Mouse (Mus musculus) MEL (cell line): ENCODE measurements around the gene Ptgir. TPM values are rescaled to one million over a fixed set of nuclear protein-coding genes. Genes with fewer than 3 reads are reported as not detected.
A peak's percentile ranks its signal among the peaks of the same experiment; 100 is the strongest.

ENCODE experiments used
- DNase-seq: peaks from one replicate; pipeline ENCODE4 v3.0.0; 2011; ENCODE audit warnings: low read depth, low spot score
- H3K27ac ChIP-seq: 2 replicates; pipeline ENCODE4 v1.5.1; 2012; ENCODE audit warnings: low read depth, mild to moderate bottlenecking, control low read depth, low read length, moderate library complexity; ENCODE audit not compliant: control insufficient read depth
- H3K27me3 ChIP-seq, 2 experiments: fragments of 150-350 bp in 1 of 2; sonication (generic) in 1 of 2; 2 replicates each; pipeline ENCODE4 v1.6.1; 2012; ENCODE audit warnings: low read length in 2 of 2, mild to moderate bottlenecking in 2 of 2, improper control_type of control experiment in 1 of 2, moderate library complexity in 1 of 2; ENCODE audit not compliant: insufficient read depth in 2 of 2, control insufficient read depth in 1 of 2
- H3K36me3 ChIP-seq, 2 experiments: 2 replicates each; pipeline ENCODE4 v1.6.1; 2012 to 2014; ENCODE audit warnings: low read length in 2 of 2, improper control_type of control experiment in 1 of 2, inconsistent platforms in 1 of 2, mild to moderate bottlenecking in 1 of 2; ENCODE audit not compliant: insufficient read depth in 2 of 2, control insufficient read depth in 1 of 2
- H3K4me1 ChIP-seq, 2 experiments: fragments of 150-350 bp in 1 of 2; sonication (generic) in 1 of 2; 2 replicates each; pipeline ENCODE4 v1.6.1; 2012; ENCODE audit warnings: low read length in 2 of 2, improper control_type of control experiment in 1 of 2, mild to moderate bottlenecking in 1 of 2; ENCODE audit not compliant: insufficient read depth in 2 of 2, control insufficient read depth in 1 of 2
- H3K4me3 ChIP-seq, 2 experiments: fragments of 150-350 bp in 1 of 2; sonication (generic) in 1 of 2; 2 replicates each; pipeline ENCODE4 v1.5.1; 2012; ENCODE audit warnings: low read depth in 2 of 2, low read length in 2 of 2, mild to moderate bottlenecking in 2 of 2, moderate library complexity in 2 of 2, control low read depth in 1 of 2, improper control_type of control experiment in 1 of 2; ENCODE audit not compliant: control insufficient read depth in 1 of 2, insufficient read depth in 1 of 2
- H3K79me2 ChIP-seq: 2 replicates; pipeline ENCODE4 v1.6.1; 2012; ENCODE audit warnings: mild to moderate bottlenecking, low read length, moderate library complexity; ENCODE audit not compliant: control insufficient read depth, poor library complexity, insufficient read depth
- H3K9ac ChIP-seq: 2 replicates; pipeline ENCODE4 v1.6.1; 2012; ENCODE audit warnings: low read depth, mild to moderate bottlenecking, control low read depth, low read length, moderate library complexity; ENCODE audit not compliant: control insufficient read depth, poor library complexity, severe bottlenecking
- H3K9me3 ChIP-seq: fragments of 150-350 bp; sonication (generic); replicated peaks from 2 replicates; pipeline ENCODE4 v1.6.1; 2012; ENCODE audit warnings: mild to moderate bottlenecking, low read length, improper control_type of control experiment, moderate library complexity; ENCODE audit not compliant: insufficient read depth
- CHD1 ChIP-seq: IDR thresholded peaks from 2 replicates; pipeline ENCODE4 v1.6.1; 2012; ENCODE audit warnings: low read depth, mild to moderate bottlenecking, inconsistent platforms, low read length, improper control_type of control experiment
- CHD2 ChIP-seq: IDR thresholded peaks from 2 replicates; pipeline ENCODE4 v1.6.1; 2011; ENCODE audit warnings: low read length, improper control_type of control experiment
- CTCF ChIP-seq, 3 experiments: IDR thresholded peaks in 2 of 3; conservative IDR thresholded peaks in 1 of 3; 2 replicates each; pipeline ENCODE4 v1.5.1; 2011 to 2012; ENCODE audit warnings: low read length in 3 of 3, low read depth in 2 of 3, mild to moderate bottlenecking in 2 of 3, improper control_type of control experiment in 1 of 3, inconsistent platforms in 1 of 3, mixed read lengths in 1 of 3, moderate library complexity in 1 of 3; ENCODE audit not compliant: control insufficient read depth in 1 of 3, insufficient read depth in 1 of 3, poor library complexity in 1 of 3, severe bottlenecking in 1 of 3
- GABPA ChIP-seq: IDR thresholded peaks from 2 replicates; pipeline ENCODE4 v1.6.1; 2012; ENCODE audit warnings: low read depth, mild to moderate bottlenecking, inconsistent platforms, low read length, improper control_type of control experiment, moderate library complexity
- JUND ChIP-seq: IDR thresholded peaks from 2 replicates; pipeline ENCODE4 v1.6.1; 2011; ENCODE audit warnings: low read depth, mild to moderate bottlenecking, improper control_type of control experiment, low read length
- KAT2A ChIP-seq: conservative IDR thresholded peaks from 2 replicates; pipeline ENCODE4 v1.6.1; 2012; ENCODE audit warnings: low read depth, low read length, improper control_type of control experiment, inconsistent platforms
- MAFK ChIP-seq: IDR thresholded peaks from 2 replicates; pipeline ENCODE4 v1.6.1; 2011; ENCODE audit warnings: low read depth, mild to moderate bottlenecking, low read length, improper control_type of control experiment, borderline replicate concordance
- MAX ChIP-seq: IDR thresholded peaks from 2 replicates; pipeline ENCODE4 v1.6.1; 2011; ENCODE audit warnings: low read length, improper control_type of control experiment
- MEF2A ChIP-seq: IDR thresholded peaks from 2 replicates; pipeline ENCODE4 v1.6.1; 2014; ENCODE audit warnings: low read depth, mild to moderate bottlenecking, inconsistent platforms, low read length, improper control_type of control experiment; ENCODE audit not compliant: poor library complexity, insufficient replicate concordance, severe bottlenecking; ENCODE audit errors: extremely low read depth
- MYB ChIP-seq: IDR thresholded peaks from 2 replicates; pipeline ENCODE4 v1.6.1; 2011; ENCODE audit warnings: mild to moderate bottlenecking, low read depth, low read length, improper control_type of control experiment
- MYC ChIP-seq: IDR thresholded peaks from 2 replicates; pipeline ENCODE4 v1.6.1; 2011; ENCODE audit warnings: low read depth, mild to moderate bottlenecking, low read length, improper control_type of control experiment, moderate library complexity
- NELFE ChIP-seq: IDR thresholded peaks from 2 replicates; pipeline ENCODE4 v1.6.1; 2011; ENCODE audit warnings: low read depth, low read length, improper control_type of control experiment
- POLR2A ChIP-seq, 2 experiments: IDR thresholded peaks; 2 replicates each; pipeline ENCODE4 v1.6.1; 2011 to 2012; ENCODE audit warnings: low read length in 2 of 2, mild to moderate bottlenecking in 2 of 2, control low read depth in 1 of 2, improper control_type of control experiment in 1 of 2, low read depth in 1 of 2, moderate library complexity in 1 of 2; ENCODE audit not compliant: control insufficient read depth in 1 of 2, insufficient read depth in 1 of 2, poor library complexity in 1 of 2
- POLR2AphosphoS2 ChIP-seq: IDR thresholded peaks from 2 replicates; pipeline ENCODE4 v1.6.1; 2011; ENCODE audit warnings: low read length, improper control_type of control experiment
- POLR2AphosphoS5 ChIP-seq: IDR thresholded peaks from 2 replicates; pipeline ENCODE4 v1.6.1; 2012; ENCODE audit warnings: low read depth, borderline replicate concordance, mild to moderate bottlenecking, inconsistent platforms, low read length, moderate library complexity, mixed read lengths
- RCOR1 ChIP-seq: IDR thresholded peaks from 2 replicates; pipeline ENCODE4 v1.6.1; 2012; ENCODE audit warnings: low read depth, mild to moderate bottlenecking, inconsistent platforms, low read length, improper control_type of control experiment
- SMC3 ChIP-seq: IDR thresholded peaks from 2 replicates; pipeline ENCODE4 v1.6.1; 2011; ENCODE audit warnings: low read depth, low read length, improper control_type of control experiment
- USF2 ChIP-seq, 2 experiments: IDR thresholded peaks; 2 replicates each; pipeline ENCODE4 v1.6.1; 2011 to 2012; ENCODE audit warnings: improper control_type of control experiment in 2 of 2, low read length in 2 of 2, borderline replicate concordance in 1 of 2, inconsistent platforms in 1 of 2, low read depth in 1 of 2, mild to moderate bottlenecking in 1 of 2; ENCODE audit not compliant: insufficient read depth in 1 of 2
- ZC3H11A ChIP-seq: IDR thresholded peaks from 2 replicates; pipeline ENCODE4 v1.6.1; 2012; ENCODE audit warnings: low read depth, mild to moderate bottlenecking, inconsistent platforms, low read length, improper control_type of control experiment
- ZKSCAN1 ChIP-seq: IDR thresholded peaks from 2 replicates; pipeline ENCODE4 v1.6.1; 2012; ENCODE audit warnings: low read depth, mild to moderate bottlenecking, inconsistent platforms, low read length, improper control_type of control experiment, moderate library complexity
- ZMIZ1 ChIP-seq: IDR thresholded peaks from 2 replicates; pipeline ENCODE4 v1.6.1; 2012; ENCODE audit warnings: low read depth, mild to moderate bottlenecking, inconsistent platforms, low read length, improper control_type of control experiment, moderate library complexity
- polyA plus RNA-seq, 2 experiments: library from polyadenylated mRNA; stranded (reverse) in 1 of 2; unstranded in 1 of 2; fragments of >175 nt in 1 of 2; fragments of >200 nt in 1 of 2; gene quantifications; 2 replicates each; pipeline versions ENCODE4 v1.2.1 to v1.2.4; 2012; ENCODE audit warnings: low replicate concordance in 2 of 2, low read depth in 1 of 2; ENCODE audit not compliant: insufficient read length in 2 of 2, insufficient read depth in 1 of 2, missing spikeins in 1 of 2
- total RNA-seq: library from RNA; depleted of rRNA; stranded (reverse); fragments of 300-350 nt; gene quantifications from 2 replicates; pipeline ENCODE4 v1.2.3, GENCODE M21; 2012

Ptgir gene
- total and polyA plus RNA-seq, 3 experiments, result 22.8 to 23.7 TPM; not detected in 1

GRCm38 (mm10) chr7:16937312-16937711 lies 31.0 kb downstream of the Ptgir start:
- no peak overlapping the region for H3K4me3 ChIP-seq
- H3K27ac ChIP-seq, result no peak overlapping the region
- peak; percentile 60 for DNase-seq
- no peaks in the 10 kb centered on the region for H3K9me3 ChIP-seq
- H3K79me2 ChIP-seq, result no peaks in the 10 kb centered on the region
- no peak for TF ChIP-seq MEF2A
- peak; percentile 72 to 93 (median 80) for TF ChIP-seq CTCF (IDR thresholded peaks at IDR 0.05 in 2 of 3, conservative IDR thresholded peaks at IDR 0.05 in 1 of 3; ENCODE audit: control insufficient read depth in 1 of 3, insufficient read depth in 1 of 3, low read depth in 2 of 3, low read length in 3 of 3, poor library complexity in 1 of 3, severe bottlenecking in 1 of 3)
- TF ChIP-seq SMC3, result peak; percentile 27; the same call in 1 of the 2 replicates
- no peak for TF ChIP-seq MAX
- TF ChIP-seq KAT2A, result no peak
- no peak for TF ChIP-seq USF2 (IDR thresholded peaks at IDR 0.05; ENCODE audit: borderline replicate concordance in 1 of 2, insufficient read depth in 1 of 2, low read depth in 1 of 2, low read length in 2 of 2)
- no peaks in the 10 kb centered on the region for H3K36me3 ChIP-seq
- no peaks in the 10 kb centered on the region; a peak in 1 of 4 replicates for H3K4me1 ChIP-seq
- no peaks in the 10 kb centered on the region for H3K27me3 ChIP-seq
- no peak overlapping the region for H3K9ac ChIP-seq

GRCm38 (mm10) chr7:16938117-16938791 lies 32.0 kb downstream of the Ptgir start:
- H3K4me1 ChIP-seq, result no peaks in the 10 kb centered on the region
- no peaks in the 10 kb centered on the region for H3K79me2 ChIP-seq
- TF ChIP-seq CHD2 (no peak), RCOR1 (no peak), POLR2A (IDR thresholded peaks at IDR 0.05; ENCODE audit: control insufficient read depth in 1 of 2, insufficient read depth in 1 of 2, low read depth in 1 of 2, low read length in 2 of 2, poor library complexity in 1 of 2) (no peak), MAFK (no peak), GABPA (no peak), ZKSCAN1 (no peak), ZC3H11A (no peak), MYB (no peak), KAT2A (no peak), JUND (no peak), NELFE (no peak), POLR2AphosphoS2 (no peak), USF2 (IDR thresholded peaks at IDR 0.05; ENCODE audit: borderline replicate concordance in 1 of 2, insufficient read depth in 1 of 2, low read depth in 1 of 2, low read length in 2 of 2) (no peak), MYC (no peak), SMC3 (no peak), MAX (no peak), POLR2AphosphoS5 (no peak), MEF2A (no peak), ZMIZ1 (no peak), CHD1 (no peak)
- H3K4me3 ChIP-seq, result no peak overlapping the region
- H3K36me3 ChIP-seq, result no peaks in the 10 kb centered on the region
- no peaks in the 10 kb centered on the region for H3K27me3 ChIP-seq
- DNase-seq, result no peak
- H3K9ac ChIP-seq, result no peak overlapping the region
- no peaks in the 10 kb centered on the region for H3K9me3 ChIP-seq
- H3K27ac ChIP-seq, result no peak overlapping the region
